Mouse (Mus musculus) intestine, embryonic 14.5 days (tissue): ENCODE data around the gene Gpr85. TPM values are rescaled to one million over a fixed set of nuclear protein-coding genes. Genes with fewer than 3 reads are reported as not detected.
"Not testable (repeated sequence)": the region's sequence is repeated elsewhere in the genome, so short reads cannot be mapped to it uniquely, and the experiment has no call there.

Experiments
- ATAC-seq: fragments of 200-750 bp; cut with Nextera tagmentation; replicated peaks from 2 replicates; pipeline ENCODE4 v1.8.0; 2017; ENCODE audit warnings: low read depth, moderate number of reproducible peaks, moderate TSS enrichment, moderate library complexity; ENCODE audit not compliant: low FRiP score, low TSS enrichment
- DNase-seq: peaks from one replicate; pipeline ENCODE4 v3.0.0-alpha.2; 2018; ENCODE audit warnings: low spot score
- H3K27ac ChIP-seq: fragments of 300-500 bp; sonication (generic); 2 replicates; pipeline ENCODE4 v1.5.1; 2014; ENCODE audit warnings: low read depth, mild to moderate bottlenecking, control low read depth
- H3K27me3 ChIP-seq: fragments of 300-500 bp; sonication (generic); replicated peaks from 2 replicates; pipeline ENCODE4 v1.6.1; 2014; ENCODE audit warnings: low read length, control low read depth; ENCODE audit not compliant: control insufficient read depth, insufficient read depth
- H3K36me3 ChIP-seq: fragments of 300-500 bp; sonication (generic); 2 replicates; pipeline ENCODE4 v1.6.1; 2014; ENCODE audit warnings: low read length, control low read depth; ENCODE audit not compliant: control insufficient read depth, insufficient read depth
- H3K4me1 ChIP-seq: fragments of 300-500 bp; sonication (generic); replicated peaks from 2 replicates; pipeline ENCODE4 v1.6.1; 2014; ENCODE audit warnings: low read length, control low read depth, mixed read lengths; ENCODE audit not compliant: control insufficient read depth, insufficient read depth
- H3K4me2 ChIP-seq: fragments of 300-500 bp; sonication (generic); 2 replicates; pipeline ENCODE4 v1.6.1; 2014; ENCODE audit warnings: low read length
- H3K4me3 ChIP-seq: fragments of 300-500 bp; sonication (generic); 2 replicates; pipeline ENCODE4 v1.5.1; 2014; ENCODE audit warnings: low read depth, low read length, control low read depth, mixed read lengths
- H3K9ac ChIP-seq: fragments of 300-500 bp; sonication (generic); 2 replicates; pipeline ENCODE4 v1.6.1; 2014; ENCODE audit warnings: mild to moderate bottlenecking, low read length
- H3K9me3 ChIP-seq: fragments of 300-500 bp; sonication (generic); 2 replicates; pipeline ENCODE4 v1.6.1; 2016; ENCODE audit warnings: low read length, control low read depth; ENCODE audit not compliant: control insufficient read depth
- WGBS: fragments of 180-500 bp; shearing (Covaris S2); extraction: QIAGEN DNeasy Blood & Tissue Kit; methylation state at CpG from one replicate; pipeline ENCODE4 v1.1.7; 2014; 5-methylcytosine and 5-hydroxymethylcytosine counted together
- polyA plus RNA-seq: library from polyadenylated mRNA; unstranded; fragments of >200 nt; fragmentation: Nextera tagmentation; extraction: Ambion mirVana; gene quantifications from 2 replicates; pipeline ENCODE4 v1.2.1, GENCODE M21; 2014

Gpr85 gene
- polyA plus RNA-seq, 1 experiment from 2014 or later: 6.6 TPM

DNA sequence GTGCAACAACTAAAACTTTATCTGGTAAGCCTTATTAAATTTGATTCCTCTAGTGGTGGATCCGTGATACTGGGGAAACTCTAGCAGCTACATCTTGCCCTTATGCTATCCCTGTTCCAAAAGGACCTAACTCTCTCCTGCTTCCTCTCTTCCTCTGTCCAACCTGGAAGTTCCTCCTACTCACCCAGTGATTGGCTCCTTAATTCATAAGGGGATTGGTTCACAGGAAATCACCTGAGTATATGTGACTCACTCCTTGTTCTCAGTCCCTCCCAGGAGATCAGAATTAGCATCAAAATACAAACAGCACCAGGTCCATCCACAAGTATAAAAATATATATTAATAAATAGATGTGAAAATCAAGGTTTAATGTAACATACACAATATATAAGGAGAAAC lies 20.9 kb upstream of the Gpr85 start:
- Histone ChIP-seq H3K4me3 (no peak overlapping the region), H3K9ac (no peak overlapping the region), H3K27ac (no peak overlapping the region), H3K4me2 (no peak overlapping the region), H3K27me3 (no peaks in the 10 kb centered on the region), H3K4me1 (no peaks in the 10 kb centered on the region), H3K36me3 (no peaks in the 10 kb centered on the region), H3K9me3 (no peaks in the 10 kb centered on the region)
- no peak for DNase-seq
- 86% methylated on average over 1 of the region's 1 CpGs for WGBS
- ATAC-seq: no peak

DNA sequence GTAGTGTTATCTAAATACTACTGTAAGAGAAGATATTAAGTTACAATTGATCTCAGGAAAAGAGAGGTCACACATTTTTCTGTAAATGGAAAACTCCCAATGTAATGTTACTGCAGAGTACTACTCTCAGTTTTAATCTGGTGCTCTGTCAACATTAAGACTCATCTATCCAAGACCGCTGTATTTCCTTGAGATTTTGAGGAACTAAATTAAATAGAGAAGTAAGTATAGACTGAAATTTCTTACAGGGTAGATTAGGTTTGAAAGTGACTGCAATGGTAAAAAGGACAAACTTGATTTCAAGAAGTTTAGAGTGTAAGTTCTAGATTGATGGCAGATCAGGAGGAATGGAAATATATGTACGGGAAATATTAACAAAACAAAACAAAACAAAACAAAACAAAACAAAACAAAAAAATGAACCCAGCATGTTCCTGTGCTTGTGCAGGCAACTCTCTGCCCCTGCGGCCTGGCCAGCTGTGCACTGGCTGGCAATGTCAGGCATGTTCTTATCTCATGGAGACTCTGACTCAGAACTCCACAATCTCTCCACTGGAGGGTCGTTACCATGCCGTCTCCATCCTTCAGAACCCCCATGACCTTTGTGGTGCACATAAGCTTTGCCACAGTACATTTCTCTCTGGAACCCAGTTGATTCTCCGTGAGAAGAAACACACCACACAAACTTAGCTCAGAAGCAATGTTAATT lies 20.3 kb upstream of the Gpr85 start:
- DNase-seq: no peak
- Histone ChIP-seq H3K9ac (no peak overlapping the region), H3K27ac (no peak overlapping the region), H3K36me3 (no peaks in the 10 kb centered on the region), H3K4me2 (no peak overlapping the region), H3K4me3 (no peak overlapping the region), H3K9me3 (no peaks in the 10 kb centered on the region), H3K4me1 (no peaks in the 10 kb centered on the region), H3K27me3 (no peaks in the 10 kb centered on the region)
- no peak for ATAC-seq
- 77% methylated on average over 6 of the region's 6 CpGs for WGBS

GRCm38 (mm10) chr6:13854230-13854629 lies 14.5 kb upstream of the Gpr85 start:
- Histone ChIP-seq H3K9me3 (no peaks in the 10 kb centered on the region), H3K4me1 (no peaks in the 10 kb centered on the region), H3K27me3 (no peaks in the 10 kb centered on the region), H3K4me2 (no peak overlapping the region), H3K9ac (no peak overlapping the region), H3K27ac (no peak overlapping the region), H3K36me3 (no peaks in the 10 kb centered on the region), H3K4me3 (no peak overlapping the region)
- no peak for DNase-seq
- no peak for ATAC-seq
- WGBS: 28% methylated on average over 10 of the region's 11 CpGs

DNA sequence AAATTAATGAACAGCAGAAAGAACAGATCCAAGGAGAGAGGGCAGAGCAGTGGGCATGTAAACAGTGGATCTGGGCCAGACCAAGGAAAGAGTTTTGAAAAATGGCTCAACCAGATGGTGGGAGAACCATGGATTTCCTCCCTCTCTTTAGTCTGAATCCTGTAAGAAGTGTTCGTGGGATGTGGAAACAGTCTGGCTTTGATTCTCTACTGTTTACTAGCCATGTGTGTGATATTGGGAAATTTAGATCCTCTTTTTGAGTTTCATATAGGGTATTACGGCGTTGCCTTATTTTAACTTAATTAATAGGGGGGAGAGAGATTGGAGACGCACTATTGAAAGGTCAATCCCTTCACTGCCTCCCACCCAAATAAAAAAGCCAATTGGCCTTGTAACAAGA lies 13.5 kb upstream of the Gpr85 start:
- no peaks in the 10 kb centered on the region for H3K36me3 ChIP-seq
- no peaks in the 10 kb centered on the region for H3K4me1 ChIP-seq
- ATAC-seq: no peak
- H3K27ac ChIP-seq: no peak overlapping the region
- no peak overlapping the region for H3K9ac ChIP-seq
- no peaks in the 10 kb centered on the region for H3K27me3 ChIP-seq
- H3K9me3 ChIP-seq: no peaks in the 10 kb centered on the region
- DNase-seq: no peak
- WGBS: 77% methylated on average over 4 of the region's 4 CpGs
- no peak overlapping the region for H3K4me2 ChIP-seq
- no peak overlapping the region for H3K4me3 ChIP-seq

GRCm38 (mm10) chr6:13846031-13846430 lies 6.3 kb upstream of the Gpr85 start:
- not testable (repeated sequence) for H3K27ac ChIP-seq, H3K9ac ChIP-seq, ATAC-seq, H3K9me3 ChIP-seq, H3K27me3 ChIP-seq, DNase-seq, H3K4me1 ChIP-seq, H3K36me3 ChIP-seq, H3K4me3 ChIP-seq, H3K4me2 ChIP-seq
- 92% methylated on average over 1 of the region's 1 CpGs for WGBS

DNA sequence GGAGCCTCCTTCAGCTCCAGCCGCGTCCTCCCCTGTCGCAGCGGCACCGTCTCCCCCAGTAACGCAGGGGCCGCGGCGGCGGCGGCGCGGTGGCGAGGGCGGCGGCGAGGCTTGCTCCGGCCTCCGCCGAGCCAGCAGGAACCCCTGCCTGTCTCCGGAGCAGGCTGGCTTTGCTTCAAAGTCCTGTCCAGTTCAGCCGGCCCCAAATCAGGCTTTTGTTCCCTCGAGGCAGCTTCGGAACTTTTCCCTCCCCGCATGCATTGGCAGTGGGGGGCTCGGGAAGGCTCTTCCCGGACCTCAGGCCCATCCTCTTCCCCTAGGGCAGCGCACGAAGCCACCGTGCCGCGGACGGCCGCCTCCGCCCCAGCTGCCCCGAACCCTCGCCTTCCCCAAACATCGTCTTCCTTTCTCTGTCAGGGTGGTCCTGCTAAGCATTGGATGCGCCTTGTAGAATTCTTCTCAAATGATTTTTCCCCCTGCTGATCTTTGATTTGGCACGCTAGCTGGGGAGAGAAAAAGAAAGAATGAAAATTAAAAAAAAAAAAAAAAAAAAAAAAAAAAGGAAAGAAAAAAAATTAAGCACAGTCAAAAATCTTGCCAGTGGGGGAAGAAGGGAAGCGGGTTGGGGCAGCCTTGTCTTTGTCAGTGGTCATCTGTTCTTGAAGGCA lies 931 bp downstream of the Gpr85 start:
- DNase-seq (peak; percentile 90), ATAC-seq (peak; percentile 90)
- H3K4me2 ChIP-seq: peak overlapping the region; percentile 71
- H3K36me3 ChIP-seq: no peaks in the 10 kb centered on the region
- no peaks in the 10 kb centered on the region for H3K9me3 ChIP-seq
- H3K27me3 ChIP-seq: no peaks in the 10 kb centered on the region
- H3K4me3 ChIP-seq: peak overlapping the region; percentile 59
- peak overlapping the region; percentile 82 for H3K9ac ChIP-seq
- 1% methylated on average over 41 of the region's 41 CpGs for WGBS
- no peaks in the 10 kb centered on the region for H3K4me1 ChIP-seq
- H3K27ac ChIP-seq: peak overlapping the region; percentile 86

- peak overlapping the region; percentile 71 for H3K4me2 ChIP-seq
- H3K9me3 ChIP-seq: no peaks in the 10 kb centered on the region
- H3K4me3 ChIP-seq: peak overlapping the region; percentile 59
- no peaks in the 10 kb centered on the region for H3K27me3 ChIP-seq
- peak overlapping the region; percentile 82 for H3K9ac ChIP-seq
- DNase-seq (no peak), ATAC-seq (no peak)
- no peaks in the 10 kb centered on the region for H3K4me1 ChIP-seq
- under 1% methylated on average over 19 of the region's 19 CpGs for WGBS
- peak overlapping the region; percentile 86; the same call in 1 of the 2 replicates for H3K27ac ChIP-seq
- H3K36me3 ChIP-seq: no peaks in the 10 kb centered on the region
These were observed 1.6 kb downstream of the Gpr85 start for GRCm38 (mm10) chr6:13837916-13838676.

DNA sequence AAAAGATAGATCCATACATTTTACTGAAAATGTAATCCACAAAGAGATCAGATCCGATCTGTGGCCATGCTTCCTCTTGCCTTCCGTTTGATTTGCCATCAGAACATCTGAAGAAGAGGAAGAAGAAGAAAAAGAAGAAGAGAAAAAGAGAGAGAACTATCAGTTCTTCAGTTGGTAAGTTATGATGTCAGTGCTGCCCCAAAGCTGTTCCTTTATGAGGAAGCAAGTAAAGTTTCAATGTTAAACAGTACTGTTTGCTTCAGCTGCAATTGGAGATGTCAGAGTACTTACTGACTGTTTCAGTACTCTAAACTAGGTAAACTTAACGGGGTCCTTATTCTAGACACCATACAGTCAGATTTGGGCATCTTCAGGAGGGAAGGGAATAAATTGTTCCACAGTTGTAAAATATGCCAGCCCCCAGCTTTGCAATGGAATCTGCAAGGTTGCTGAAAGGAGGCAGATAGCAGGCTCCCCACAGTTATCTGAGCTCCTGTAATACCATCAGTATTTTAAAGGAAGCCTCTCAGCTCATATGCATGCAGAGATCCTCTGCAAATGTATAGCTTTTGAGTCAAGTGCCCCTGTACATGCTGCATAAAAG lies 2.7 kb downstream of the Gpr85 start:
- Histone ChIP-seq H3K9me3 (no peaks in the 10 kb centered on the region), H3K36me3 (no peaks in the 10 kb centered on the region), H3K4me1 (no peaks in the 10 kb centered on the region), H3K27ac (no peak overlapping the region), H3K27me3 (no peaks in the 10 kb centered on the region), H3K4me3 (0 out of 2 replicates have a peak overlapping the region, but pooled peaks have one; percentile 59), H3K9ac (no peak overlapping the region), H3K4me2 (peak overlapping the region; percentile 71)
- no peak for ATAC-seq
- WGBS: 66% methylated on average over 3 of the region's 3 CpGs
- no peak for DNase-seq
